Mouse (Mus musculus): ENCODE measurements around the gene Rpl11.

Rpl11 gene

DNA sequence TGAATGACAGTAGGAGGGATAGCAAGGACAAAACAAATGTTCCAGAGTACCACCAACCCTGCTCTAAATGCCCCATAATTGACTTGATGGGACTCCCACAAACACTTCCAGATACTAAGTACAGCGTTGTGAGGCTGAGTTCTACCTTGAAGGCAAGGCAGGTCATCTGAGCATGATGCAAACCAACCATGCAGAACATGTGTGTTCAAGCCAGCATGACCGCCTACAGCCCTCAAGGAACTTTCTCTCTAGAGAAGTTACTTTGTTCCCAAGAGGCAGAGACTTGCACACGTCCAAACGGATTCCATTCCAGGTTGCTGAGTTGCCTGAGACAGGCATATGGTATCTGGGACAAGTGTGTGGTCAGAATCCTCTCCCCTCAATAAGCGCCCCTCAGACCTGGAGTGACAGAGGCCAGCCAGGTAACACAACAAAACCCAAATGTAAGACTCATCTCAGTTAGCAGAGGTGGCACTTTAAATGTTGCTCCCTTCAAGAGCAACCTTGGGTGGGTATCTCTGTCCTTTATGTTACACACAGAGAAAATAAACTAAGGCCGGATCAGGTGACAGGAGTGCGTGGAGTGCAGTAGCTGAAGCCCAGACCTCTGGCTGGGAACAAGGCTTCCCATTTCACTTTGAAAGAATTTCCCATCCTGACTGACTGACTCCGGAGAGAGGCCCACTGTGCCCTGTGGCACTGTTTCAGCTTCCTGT is 25.7 kb downstream of the Rpl11 start:
- DNase-seq (ENCODE audit: low read depth, low spot score) = no peak

DNA sequence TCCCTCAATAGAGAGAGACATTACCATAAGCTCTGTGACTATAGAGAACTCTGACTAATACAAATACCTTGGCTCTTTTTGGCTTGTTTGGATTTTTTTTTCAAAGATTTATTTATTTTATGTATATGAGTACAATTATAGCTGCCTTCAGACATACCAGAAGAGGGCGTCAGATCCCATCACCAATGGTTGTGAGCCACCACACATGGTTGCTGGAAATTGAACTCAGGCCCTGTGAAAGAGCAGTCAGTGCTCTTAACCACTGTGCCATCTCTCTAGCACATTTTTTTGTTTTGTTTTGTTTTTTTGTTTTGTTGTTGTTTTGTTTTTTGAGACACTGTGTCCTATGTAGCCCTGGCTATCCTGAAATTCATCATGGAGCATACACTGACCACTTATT is 27.9 kb downstream of the Rpl11 start:
- no peak for DNase-seq (ENCODE audit: low read depth, low spot score)

DNA sequence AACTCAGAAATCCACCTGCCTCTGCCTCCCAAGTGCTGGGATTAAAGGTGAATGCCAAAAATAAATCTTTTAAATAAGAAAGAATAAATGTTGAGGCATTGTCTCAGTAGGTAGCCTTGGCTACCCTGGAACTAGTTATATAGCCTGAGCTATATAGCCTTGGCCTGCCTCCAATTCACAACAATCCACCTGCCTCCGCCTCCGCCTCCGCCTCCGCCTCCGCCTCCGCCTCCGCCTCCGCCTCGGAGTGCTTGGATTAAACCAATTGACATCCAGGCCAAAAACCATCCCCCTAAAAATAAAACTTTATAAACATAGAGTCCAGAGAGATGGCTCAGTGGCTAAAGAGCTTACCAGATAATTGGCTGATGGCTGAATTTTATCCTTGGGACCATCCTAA is 30.3 kb downstream of the Rpl11 start:
- no peak for DNase-seq (ENCODE audit: low read depth, low spot score)

DNA sequence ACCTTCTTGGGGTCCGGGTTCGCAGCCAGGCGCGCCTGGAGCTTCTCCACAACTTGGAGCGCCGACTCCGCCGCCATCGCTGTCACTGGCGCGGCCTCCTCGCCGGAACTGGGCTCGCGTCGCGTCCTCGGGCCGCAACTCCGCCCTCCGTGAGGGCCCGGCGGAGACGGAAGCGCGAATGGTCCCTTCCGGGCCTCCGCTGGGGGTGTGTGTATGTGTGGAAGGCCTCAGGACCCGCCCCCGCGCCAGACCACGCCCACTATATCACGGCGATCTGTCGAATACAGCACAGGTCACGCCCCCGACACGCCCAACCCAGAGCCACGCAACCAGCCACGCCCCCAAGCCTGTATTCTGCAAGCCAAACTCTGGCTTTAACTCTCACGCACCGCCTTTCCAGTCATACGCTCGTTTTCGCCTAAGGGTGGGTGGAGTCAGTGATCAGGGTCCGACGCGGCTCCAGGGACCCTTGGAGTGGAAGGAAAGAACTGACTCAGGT is 31.6 kb downstream of the Rpl11 start, which contains the start of gene Eloa:
Gene Eloa (minus strand): TSS at position 215 of the 499 bp plus-strand sequence.
- DNase-seq (ENCODE audit: low read depth, low spot score) = peak; percentile 100

DNA sequence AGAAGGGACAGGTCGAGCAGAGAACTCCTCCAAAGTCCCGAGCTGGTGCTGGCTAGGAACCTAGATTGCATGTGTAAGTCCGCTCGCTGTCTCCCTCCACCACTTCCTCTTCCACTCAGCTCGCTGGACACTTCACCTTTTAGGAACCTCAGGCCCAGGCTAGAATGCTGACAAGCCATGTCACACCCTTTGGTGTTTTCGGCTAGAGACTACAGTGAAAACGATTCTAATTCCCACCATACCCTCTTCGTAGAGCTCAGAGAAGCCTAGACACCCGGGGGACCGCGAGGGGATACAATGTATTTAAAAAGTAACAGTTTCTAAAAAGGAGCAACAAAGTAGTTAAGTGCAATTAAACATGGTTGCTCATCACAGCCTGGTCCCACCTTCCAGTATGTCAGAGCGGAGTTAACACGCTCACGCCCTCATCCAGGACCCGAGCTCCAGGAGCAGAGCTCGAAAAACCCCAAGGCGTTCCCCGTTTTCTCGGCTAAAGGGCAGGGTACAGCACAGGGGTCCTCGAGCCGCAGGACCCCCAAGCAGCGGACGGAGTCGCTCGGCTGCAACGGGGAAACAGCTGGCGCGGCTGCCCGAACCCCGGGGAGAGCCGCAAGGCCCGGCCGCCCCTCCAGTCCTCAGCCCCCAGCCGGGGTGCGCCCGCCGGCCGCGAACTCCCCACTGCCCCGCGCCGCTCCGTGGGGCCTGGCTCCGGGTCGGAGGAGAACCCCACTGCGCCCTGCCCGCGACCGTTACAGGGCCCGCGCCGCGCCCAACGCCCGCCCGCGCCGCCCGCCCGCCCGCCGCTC is 32.3 kb downstream of the Rpl11 start:
- peak; percentile 32 for DNase-seq (ENCODE audit: low read depth, low spot score)

DNA sequence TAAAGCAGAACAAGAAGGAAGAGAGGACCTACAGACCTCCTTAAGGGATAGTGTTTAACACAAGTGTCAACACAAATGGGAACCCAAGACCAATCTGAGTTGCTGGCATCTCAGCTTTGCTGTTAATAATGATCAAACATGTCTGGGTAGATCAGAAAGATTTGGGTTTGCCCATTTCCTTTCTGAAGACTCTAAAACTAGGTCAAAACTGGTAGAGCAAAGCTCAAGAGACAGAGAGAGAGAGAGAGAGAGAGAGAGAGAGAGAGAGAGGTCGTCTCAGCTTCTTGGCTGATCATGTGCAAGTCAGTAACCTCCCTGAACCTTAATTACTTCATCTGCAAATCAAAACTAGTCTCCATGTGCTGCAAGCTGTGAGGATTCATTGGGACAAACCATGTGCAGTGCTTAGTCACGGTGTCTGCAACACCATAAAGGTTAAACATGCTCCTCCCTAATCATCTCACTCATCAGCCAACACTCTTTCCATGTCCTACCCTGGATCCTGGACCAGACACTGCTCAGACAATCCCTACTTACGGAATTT is 37.1 kb downstream of the Rpl11 start:
- no peak for DNase-seq (ENCODE audit: low read depth, low spot score)

DNA sequence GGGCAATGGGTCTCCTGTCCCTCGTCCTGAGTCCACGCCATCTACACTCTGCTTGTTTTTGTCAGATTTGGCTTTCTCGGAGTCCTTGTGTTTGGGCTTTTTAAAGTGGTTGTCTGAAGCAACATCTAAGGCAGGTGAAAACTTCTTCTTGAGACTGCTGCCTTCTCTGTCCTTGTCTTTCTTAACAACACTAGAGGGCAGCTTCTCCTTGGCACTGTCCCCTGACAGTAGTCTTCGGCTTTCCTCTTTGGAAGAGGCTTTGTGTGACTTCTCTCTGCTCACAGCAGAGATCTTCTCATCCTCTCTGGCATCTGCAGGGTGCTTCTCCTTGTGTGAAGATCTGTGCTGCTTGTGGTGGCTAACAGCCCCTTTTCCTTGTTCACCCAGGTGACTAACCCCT is 42.6 kb downstream of the Rpl11 start:
- DNase-seq (ENCODE audit: low read depth, low spot score) = no peak

DNA sequence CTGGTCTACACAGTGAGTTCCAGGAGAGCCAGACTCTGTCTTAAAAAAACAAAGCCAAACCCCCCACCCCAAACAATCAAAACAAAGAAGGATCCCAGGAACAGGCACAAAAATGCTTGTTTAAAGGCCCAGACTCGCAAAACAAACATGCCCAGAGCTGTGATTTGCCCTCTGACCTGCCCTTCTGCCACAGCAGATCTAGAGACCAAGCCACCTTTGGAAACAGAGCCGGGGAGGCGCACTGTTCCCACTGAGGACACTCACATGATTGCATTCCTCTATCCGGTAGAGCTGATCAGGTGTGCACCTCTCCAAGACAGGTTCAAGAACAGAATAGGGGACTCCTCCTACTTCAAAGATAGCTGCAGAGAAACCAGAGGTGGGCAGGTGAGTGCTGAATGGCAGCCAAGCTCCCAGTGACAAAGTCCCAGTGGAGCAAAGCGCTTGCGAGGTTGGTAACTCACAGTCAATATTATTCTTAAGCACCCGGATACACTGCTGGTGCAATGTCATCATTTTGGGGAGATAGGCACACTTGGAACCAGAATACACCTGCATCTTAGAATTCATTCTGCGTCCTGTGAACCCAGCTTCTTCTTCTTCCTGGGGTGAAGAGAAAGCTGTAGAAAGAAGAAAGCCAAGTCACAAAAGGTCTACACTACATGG is 44.3 kb downstream of the Rpl11 start:
- DNase-seq (ENCODE audit: low read depth, low spot score) = no peak

DNA sequence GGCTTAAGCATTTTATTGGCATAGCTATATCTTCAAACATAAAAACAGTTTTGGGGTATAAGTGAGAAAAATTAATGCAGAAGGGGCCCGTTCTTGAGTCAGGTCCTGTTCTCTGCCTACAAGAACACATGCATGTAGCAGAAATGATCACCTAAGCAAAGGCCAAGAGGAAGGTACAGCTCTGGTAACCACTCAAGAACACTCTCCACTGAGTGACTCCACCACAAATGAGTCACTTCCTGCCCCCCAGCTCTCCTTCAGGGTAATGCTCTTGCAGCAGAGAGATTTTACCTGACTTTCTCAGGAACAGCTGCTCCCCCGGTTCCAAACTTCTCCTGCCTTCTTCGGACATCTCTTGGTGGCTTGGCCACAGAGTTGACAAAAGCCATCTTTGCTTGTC is 46.4 kb downstream of the Rpl11 start:
- no peak for DNase-seq (ENCODE audit: low read depth, low spot score)

DNA sequence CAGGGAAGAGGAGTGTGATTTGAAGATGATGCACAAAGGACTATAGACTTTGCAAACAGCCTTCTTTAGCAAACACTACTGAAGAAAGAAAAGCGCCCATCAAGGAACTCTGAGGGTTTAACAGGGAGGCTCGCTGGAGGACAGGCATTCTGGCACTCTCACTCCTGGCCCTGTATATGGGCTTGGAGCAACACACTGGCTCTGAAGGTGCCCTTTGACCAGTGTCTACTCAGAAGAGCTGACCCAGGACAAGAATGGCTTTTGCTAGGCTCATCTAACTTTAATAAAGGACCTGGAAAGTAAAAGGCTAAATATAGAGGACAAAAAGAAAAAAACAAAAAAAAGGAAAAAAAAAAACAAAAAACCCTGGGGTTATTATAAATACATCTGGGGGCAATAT is 48.3 kb downstream of the Rpl11 start:
- DNase-seq (ENCODE audit: low read depth, low spot score) = no peak

DNA sequence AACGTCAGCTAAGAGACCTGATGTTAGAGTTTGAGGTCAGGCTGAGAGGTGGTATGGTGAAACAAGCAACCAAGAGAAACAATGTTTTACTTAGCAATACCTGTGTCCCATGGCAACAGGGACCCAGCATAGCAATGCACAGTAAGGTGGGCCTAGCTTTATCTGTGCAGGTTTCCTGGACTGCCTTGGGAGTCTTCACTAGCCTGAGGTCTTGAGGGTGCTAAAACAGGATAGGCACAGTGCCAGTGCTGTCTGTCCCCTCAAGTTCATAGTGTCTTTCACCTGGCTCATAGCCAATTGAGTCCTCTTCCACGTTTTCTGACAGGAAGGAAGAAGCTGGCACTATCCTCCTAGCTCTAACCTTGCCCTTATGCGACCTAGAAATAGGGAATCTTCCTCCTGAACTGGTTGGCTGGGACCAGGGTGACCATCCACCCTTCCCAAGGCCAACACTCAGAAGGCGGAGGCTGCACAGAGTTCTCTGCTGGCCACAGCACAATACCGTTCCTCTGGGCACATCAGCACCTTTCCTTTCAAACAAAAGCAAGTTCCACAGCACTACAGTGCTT is 49.0 kb downstream of the Rpl11 start:
- DNase-seq (ENCODE audit: low read depth, low spot score) = no peak

DNA sequence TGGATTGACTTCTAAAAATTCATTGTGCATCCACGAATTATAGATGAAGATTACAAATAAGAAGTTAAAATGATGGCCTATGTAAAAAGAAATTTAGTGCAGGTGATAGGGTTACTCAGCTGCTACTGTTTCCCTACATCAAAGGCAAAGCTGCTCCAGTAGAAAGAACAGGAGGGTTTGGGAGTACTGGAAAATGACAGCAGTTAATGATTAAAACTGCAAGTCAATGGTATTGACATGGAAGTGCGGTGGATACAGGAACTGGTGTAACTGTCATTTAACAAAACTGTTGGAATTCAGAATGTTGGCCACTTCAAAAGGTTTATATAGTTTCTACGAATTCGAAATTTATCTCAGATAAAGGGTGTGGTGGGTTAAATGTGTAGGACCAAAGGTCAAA is 58.1 kb downstream of the Rpl11 start:
- DNase-seq (ENCODE audit: low read depth, low spot score) = no peak

DNA sequence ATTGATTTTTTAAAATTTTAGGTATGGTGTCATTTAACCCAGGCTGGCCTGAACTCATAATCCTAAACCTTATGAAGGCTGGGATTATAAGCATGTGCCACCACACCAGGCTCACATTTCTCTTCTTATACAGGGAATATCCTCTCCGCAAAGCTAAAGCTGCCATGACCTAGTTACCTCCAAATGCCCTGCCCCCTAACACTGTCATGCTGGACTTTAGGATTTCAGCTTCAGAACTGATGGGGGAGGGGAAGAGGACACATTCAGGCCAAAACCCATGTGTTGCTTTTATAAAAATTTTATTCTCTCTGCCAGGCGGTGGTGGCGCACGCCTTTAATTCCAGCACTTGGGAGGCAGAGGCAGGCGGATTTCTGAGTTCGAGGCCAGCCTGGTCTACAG is 59.3 kb downstream of the Rpl11 start:
- no peak for DNase-seq (ENCODE audit: low read depth, low spot score)

DNA sequence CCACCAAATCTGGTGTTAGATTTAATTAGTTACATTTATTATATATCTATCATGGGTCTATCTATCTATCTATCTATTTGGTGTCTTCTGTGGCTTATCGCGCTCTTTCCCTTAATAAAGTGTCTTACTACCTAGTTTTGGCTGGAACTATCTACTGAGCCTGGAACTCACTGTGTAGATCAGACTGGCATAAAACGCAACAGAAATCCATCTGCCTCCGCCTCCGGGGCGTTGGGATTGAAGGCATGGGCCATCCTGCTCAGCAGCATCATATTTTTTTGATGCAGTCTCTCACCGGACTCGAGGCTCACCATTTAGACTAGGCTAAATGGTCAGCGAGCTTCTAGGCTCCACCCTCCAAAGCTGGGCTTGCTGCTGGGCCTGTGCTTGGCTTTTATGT is 65.5 kb downstream of the Rpl11 start:
- DNase-seq (ENCODE audit: low read depth, low spot score) = no peak

DNA sequence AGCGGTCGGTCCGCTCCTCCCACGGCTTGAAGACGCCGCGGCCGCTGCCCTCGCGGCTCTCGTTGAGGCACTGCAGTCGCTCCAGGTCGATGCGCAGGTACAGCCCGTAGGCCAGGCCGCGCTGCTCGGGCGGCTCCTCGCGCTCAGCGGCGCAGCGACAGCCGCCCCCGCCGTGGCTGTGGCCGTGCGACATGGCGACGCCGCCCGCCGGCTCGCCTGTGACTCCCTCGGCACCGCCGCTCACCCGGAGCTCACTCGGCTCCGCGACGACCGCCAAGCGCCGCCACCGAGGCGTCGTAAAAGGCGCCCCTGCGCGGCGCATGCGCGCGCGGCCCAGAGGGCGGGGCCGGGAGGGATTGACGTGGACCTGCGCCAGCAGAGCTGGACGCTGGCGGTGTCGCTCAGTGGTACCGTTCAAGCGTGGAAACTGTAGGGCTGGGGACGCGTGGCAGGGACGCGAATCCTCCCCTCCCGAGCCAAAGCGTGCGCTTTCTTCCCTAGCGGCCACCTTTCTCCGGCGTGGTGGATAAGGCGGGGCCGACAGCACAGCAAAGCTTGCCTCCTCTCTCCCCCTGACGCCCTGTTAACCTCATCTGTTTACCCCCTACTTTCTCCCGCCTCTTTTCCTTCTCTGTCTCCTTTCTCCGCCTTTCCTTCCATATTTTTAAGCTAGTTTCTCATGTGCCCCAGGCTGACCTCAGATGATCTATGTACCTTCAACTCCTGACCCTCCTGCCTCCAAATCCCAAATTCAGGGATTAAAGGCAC is 66.1 kb downstream of the Rpl11 start, which contains the start of gene Pithd1:
Gene Pithd1 (minus strand): TSS at position 322 of the 768 bp plus-strand sequence.
- DNase-seq (ENCODE audit: low read depth, low spot score) = peak; percentile 97

DNA sequence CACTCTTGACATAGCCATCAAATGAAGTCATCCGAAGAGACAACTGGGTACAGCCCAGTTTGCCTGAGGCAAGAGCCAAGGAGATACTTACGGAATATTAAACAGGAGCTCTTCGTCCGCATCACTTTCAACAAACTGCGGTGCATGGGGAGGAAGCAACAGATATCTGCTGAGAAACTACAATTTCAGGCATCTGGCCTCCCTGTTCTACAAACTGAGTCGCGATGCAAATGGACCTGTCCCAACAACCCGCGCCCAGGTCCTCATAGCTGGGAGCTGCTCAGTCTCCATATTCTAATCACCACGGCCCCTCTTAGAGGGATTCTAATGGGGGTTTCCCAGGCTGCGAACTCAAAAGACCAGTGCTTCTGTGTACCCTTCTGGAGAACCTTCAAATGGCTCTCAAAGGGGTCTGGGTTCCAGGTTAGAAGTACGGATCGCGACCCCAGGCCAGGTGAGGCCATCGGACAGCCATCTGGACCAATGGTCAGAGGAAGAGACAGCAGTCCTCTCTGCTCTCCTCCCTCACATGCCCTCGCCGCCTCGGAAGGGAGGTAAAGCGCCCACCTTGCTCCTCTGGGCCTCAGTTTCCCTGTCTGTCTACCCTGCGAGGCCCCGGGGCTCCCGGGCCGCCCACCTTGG is 66.8 kb downstream of the Rpl11 start:
- DNase-seq (ENCODE audit: low read depth, low spot score) = no peak

DNA sequence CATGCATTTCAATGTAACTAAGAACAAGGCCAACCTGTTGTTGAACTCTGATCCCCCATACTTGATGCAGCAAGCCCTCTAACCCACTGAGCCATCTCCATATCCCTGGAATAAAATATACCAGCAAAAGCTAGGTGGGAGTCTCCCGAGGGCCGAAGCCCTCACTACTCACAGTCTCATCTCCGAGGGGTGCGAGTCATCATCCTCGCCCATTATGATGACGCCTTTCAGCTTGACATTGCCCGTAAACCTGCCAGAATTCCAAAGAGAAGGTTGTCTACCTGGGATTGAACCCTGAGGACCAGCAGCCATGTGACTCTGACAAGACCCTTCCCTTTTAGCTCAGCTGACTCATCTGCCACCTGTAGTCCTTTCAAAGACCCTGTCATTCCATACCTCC is 67.5 kb downstream of the Rpl11 start:
- DNase-seq (ENCODE audit: low read depth, low spot score) = no peak

DNA sequence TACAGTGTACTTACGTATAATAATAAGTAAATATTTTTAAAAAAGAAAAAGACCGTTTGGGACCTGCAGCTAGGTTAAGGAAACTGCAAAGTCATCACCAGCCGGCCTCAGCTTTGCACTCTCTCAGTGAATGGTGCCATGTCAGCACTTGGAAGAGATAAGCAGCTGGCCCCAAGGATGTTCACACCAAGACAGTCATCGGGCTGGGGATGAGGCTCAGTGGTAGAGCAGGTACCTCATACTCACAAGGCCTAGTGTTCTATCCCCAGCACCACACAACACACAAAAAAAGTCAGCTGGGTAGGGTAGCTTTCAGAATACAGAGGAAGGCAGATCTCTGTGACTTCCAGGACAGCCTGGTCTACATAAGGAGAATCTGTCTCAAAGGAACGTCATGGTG is 68.0 kb downstream of the Rpl11 start:
- DNase-seq (ENCODE audit: low read depth, low spot score) = no peak

DNA sequence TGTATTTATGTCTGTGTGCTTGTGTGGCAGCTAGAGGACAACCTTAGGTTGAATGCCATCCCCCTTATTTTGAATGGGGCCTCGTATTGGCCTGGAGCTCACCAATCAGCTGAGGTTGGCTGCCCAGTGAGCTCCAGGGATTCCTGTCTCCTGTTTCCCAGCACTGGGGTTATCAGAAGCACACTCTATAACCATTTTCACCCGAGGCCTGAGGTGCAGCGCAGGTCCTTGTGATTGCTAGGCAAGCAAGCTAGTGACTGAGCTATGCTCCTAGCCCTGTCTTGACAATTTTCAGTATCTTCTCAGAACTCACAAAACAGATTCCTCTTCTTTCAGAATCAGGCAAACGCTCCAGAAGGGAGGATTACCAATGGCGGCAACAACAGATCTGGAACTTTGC is 68.7 kb downstream of the Rpl11 start:
- DNase-seq (ENCODE audit: low read depth, low spot score) = no peak

DNA sequence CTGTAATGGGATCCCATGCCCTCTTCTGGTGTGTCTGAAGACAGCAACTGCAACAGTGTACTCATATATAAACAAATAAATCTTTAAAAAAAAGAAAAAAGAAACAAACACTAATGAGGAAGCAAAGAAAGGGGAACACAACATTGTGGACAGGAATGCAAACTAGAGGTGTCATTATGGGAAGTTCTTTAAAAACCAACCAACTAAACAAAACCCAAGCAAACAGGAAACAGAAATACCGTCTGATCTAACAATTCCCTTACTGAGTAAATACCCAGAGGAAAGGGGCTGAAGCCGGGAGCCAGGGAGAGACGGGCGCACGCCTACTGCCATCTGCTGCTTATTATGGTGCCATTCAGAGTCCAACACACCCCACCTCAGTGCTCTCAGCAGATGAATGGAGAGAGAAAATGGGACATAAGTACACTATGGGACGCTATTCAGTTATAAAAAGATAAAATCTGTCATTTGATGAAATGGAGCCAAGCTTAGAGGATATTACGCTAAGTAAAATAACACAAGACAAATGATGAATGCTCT is 71.6 kb downstream of the Rpl11 start:
- no peak for DNase-seq (ENCODE audit: low read depth, low spot score)

All from ZHBTc4 (cell line).